Mouse (Mus musculus) forebrain, embryonic 13.5 days (tissue): ENCODE data around the gene S100a1. TPM values are rescaled to one million over a fixed set of nuclear protein-coding genes. Genes with fewer than 3 reads are reported as not detected.

Experiments used
- polyA plus RNA-seq: library from polyadenylated mRNA; unstranded; fragments of >200 nt; fragmentation: Nextera tagmentation; extraction: Ambion mirVana; gene quantifications from 2 replicates; pipeline ENCODE4 v1.2.1, GENCODE M21; 2015

The S100a1 gene
- polyA plus RNA-seq, 1 experiment from 2014 or later: 6.8 TPM

Other genes with a start within 250 kb of the S100a1 start
- 3.1 and 4.5 TPM in 2 replicates for gene Dennd4b, start 249.2 kb downstream of the S100a1 start, polyA plus RNA-seq
- 18.0 and 18.6 TPM in 2 replicates for gene Gatad2b, start 221.2 kb downstream of the S100a1 start, polyA plus RNA-seq
- 11.2 and 12.4 TPM in 2 replicates for gene Slc27a3, start 124.5 kb downstream of the S100a1 start, polyA plus RNA-seq
- gene Ints3, start 80.8 kb downstream of the S100a1 start, polyA plus RNA-seq: 27.8 and 29.3 TPM in 2 replicates
- 2.3 and 2.8 TPM in 2 replicates for gene Npr1, start 48.5 kb downstream of the S100a1 start, polyA plus RNA-seq
- 367 and 388 TPM in 2 replicates for gene Ilf2, start 38.3 kb downstream of the S100a1 start, polyA plus RNA-seq
- 73.5 and 76.5 TPM in 2 replicates for gene Snapin, start 23.4 kb downstream of the S100a1 start, polyA plus RNA-seq
- gene Chtop, start 4.9 kb downstream of the S100a1 start, polyA plus RNA-seq: 214 and 215 TPM in 2 replicates
- 6.9 and 7.5 TPM in 2 replicates for gene S100a13, start within 50 bp of the S100a1 start, polyA plus RNA-seq
- not detected in 2 replicates for gene S100a14, start 12.5 kb upstream of the S100a1 start, polyA plus RNA-seq
- gene S100a16, start 22.9 kb upstream of the S100a1 start, polyA plus RNA-seq: 27.3 and 35.1 TPM in 2 replicates
- gene S100a3, start 46.2 kb upstream of the S100a1 start, polyA plus RNA-seq: not detected in 2 replicates
- not detected in 2 replicates for gene S100a2, start 75.9 kb upstream of the S100a1 start, polyA plus RNA-seq
- gene Gm42674, start 87.5 kb upstream of the S100a1 start, polyA plus RNA-seq: not detected in 2 replicates
- 0.40 and 1.6 TPM in 2 replicates for gene S100a4, start 89.4 kb upstream of the S100a1 start, polyA plus RNA-seq
- not detected in 2 replicates for gene S100a5, start 94.1 kb upstream of the S100a1 start, polyA plus RNA-seq
- gene S100a6, start 98.5 kb upstream of the S100a1 start, polyA plus RNA-seq: 15.4 and 23.8 TPM in 2 replicates
- gene S100a7a, start 139.6 kb upstream of the S100a1 start, polyA plus RNA-seq: 0.26 TPM in 1 of 2 replicates, not detected in the other
- 1.8 and 2.8 TPM in 2 replicates for gene S100a8, start 154.6 kb upstream of the S100a1 start, polyA plus RNA-seq
- gene S100a9, start 181.3 kb upstream of the S100a1 start, polyA plus RNA-seq: 2.3 and 3.0 TPM in 2 replicates
- not detected in 2 replicates for gene Pglyrp4, start 212.5 kb upstream of the S100a1 start, polyA plus RNA-seq